Mouse (Mus musculus) adrenal gland, adult 2 months (tissue): ENCODE measurements around the gene Olfr204. TPM values are rescaled to one million over a fixed set of nuclear protein-coding genes. Genes with fewer than 3 reads are reported as not detected.
"Not testable (repeated sequence)": the region's sequence is repeated elsewhere in the genome, so short reads cannot be mapped to it uniquely, and the experiment has no call there.

Experiments
- DNase-seq: peaks from one replicate; pipeline ENCODE4 v3.0.0; 2021
- long read RNA-seq: library from polyadenylated mRNA; stranded (forward); transcript quantifications from one replicate; pipeline ENCODE4 v2.0.0, GENCODE M21; 2021
- polyA plus RNA-seq: library from polyadenylated mRNA; depleted of rRNA; stranded (reverse); fragments of >200 nt; gene quantifications from 2 replicates; pipeline ENCODE4 v1.2.3, GENCODE M21; 2012; rRNA removed
- total RNA-seq, 2 experiments: library from RNA; stranded (reverse); gene quantifications; 2 replicates each; pipeline ENCODE4 v1.2.3; 2021

The Olfr204 gene
- total RNA-seq (not detected), polyA plus RNA-seq (not detected in 2 replicates)
- long read RNA-seq = 0 reads

DNA sequence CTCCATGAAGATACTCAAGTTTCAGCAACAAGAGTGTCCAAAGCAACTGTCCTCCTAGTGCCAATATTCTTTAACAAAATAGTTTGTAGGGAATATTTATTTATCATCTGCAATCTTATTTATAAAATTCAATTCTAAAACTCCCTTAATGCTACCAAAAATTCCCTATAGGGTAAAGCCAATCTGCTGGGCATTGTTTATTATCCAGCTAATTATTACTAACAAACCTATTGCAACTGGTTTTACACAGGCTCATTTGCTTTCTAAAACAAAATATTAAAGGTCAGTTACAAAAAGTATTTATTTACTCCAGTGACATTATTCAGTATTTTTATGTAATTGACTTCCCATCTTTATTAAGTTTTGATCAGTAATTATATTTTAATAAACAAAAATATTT lies at the start of gene Olfr204:
Gene Olfr204, minus strand, starts transcription at position 101 of the 400 bp plus-strand sequence.
- no peak for DNase-seq

DNA sequence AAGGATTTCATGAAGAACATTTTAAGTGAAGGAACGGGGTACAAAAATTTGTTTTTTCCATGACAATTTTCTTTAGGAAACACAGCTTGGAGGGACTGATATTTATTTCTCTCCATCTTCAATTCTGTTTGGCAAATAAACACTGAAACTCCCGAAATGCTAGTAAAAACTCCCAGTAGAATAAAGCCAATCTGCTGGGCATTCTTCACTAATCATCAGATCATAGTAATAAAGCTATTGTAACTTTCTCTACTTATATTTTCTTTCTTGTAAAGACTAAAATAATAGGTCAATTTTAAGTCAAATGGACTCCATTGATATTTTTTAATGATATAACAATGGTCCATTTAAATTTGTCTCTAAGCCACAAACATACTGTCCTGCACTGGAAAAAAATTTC lies 45.8 kb upstream of the Olfr204 start, which contains the start of gene Olfr209:
Gene Olfr209, minus strand, starts transcription at position 101 of the 400 bp plus-strand sequence.
- DNase-seq = no peak

DNA sequence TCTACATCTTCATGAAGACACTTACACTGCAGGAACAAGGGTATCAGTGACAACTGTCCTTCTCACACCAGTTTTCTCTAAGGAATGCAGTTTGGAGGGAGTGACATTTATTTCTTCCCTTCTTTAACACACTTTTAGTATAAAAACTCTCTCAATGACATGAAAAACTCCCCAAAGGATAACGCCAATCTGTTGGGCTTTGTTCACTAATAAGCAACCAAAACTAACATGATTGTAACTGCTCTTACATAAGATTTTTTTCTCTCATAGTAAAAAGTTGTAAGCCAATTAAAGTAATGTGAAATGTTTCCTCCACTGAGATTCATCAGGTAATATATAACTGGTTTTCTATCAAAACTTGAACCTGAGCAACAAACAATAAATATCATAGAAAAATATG lies 31.1 kb upstream of the Olfr204 start, which contains the start of gene Olfr206:
Gene Olfr206, minus strand, starts transcription at position 101 of the 400 bp plus-strand sequence.
- DNase-seq = no peak

DNA sequence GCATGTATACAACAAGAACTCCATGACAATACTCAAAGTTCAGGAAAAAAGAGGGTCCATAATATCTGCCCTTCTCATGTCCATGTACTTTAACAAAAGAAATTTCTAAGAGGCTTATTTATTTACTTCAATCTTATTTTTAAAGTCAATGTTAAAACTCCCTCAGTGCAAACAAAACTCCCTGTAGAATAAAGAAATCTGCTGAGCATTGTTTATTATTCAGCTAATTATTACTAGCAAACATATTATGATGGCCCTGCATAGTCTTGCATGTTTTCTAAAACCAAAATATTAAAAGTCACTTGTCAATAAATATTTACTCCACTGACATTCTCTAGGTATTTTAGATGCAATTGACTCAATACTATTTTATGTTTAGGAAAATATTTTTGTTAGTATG lies 13.0 kb upstream of the Olfr204 start, which contains the start of gene Olfr205:
Gene Olfr205, minus strand, starts transcription at position 101 of the 400 bp plus-strand sequence.
- no peak for DNase-seq

DNA sequence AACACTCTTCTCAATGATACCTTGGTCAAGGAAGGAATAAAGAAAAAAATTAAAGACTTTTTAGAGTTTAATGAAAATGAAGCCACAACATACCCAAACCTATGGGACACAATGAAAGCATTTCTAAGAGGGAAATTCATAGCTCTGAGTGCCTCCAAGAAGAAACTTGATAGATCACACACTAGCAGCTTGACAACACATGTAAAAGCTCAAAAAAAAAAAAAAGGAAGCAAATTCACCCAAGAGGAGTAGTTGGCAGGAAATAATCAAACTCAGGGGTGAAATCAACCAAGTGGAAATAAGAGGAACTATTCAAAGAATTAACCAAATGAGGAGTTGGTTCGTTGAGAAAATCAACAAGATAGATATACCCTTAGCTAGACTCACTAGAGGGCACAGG lies 5.2 kb upstream of the Olfr204 start:
- DNase-seq = not testable (repeated sequence)

DNA sequence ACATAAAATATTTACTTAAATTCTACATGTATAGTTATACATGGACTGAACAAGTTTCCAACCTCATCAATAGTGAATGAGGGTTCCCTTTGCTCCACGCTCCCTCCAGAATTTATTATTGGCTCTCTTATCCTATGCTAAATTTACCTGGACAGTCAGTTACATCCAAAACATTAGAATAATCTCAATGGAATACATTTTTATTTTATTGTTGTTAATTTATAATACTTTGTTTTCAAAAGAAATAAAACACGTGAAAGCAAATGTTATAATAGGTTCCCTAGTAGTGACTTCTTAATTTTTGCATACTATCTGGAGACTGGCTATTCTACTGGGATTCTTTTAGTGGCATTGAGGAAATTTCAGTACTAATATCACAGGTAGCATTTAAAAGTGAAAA lies 19.5 kb downstream of the Olfr204 start, which contains the start of gene Olfr203:
Gene Olfr203, plus strand, starts transcription at position 301 of the 400 bp plus-strand sequence.
- DNase-seq = no peak

- DNase-seq = not testable (repeated sequence)
These were observed 30.5 kb downstream of the Olfr204 start for GRCm38 (mm10) chr16:59287576-59287975.

DNA sequence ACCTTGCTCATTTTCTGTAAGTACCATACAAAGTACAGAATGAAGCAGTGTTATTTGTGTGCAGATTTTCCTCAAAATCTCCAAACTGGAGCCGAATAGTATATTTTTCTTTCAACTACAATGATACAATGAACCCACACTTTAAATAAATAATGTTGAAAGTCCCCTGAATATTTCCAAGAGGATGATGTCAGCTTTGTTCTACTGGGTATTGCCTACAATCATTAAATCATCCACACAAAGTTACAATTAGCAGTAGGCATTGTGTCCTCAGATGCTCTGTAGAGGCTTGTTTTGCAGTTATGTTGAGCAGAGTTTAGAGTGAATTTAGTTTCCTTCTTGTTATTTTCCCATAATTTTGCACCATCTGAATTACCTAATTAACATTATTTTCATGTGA lies 31.4 kb downstream of the Olfr204 start, which contains the start of gene Olfr202:
Gene Olfr202, minus strand, starts transcription at position 101 of the 400 bp plus-strand sequence.
- no peak for DNase-seq

DNA sequence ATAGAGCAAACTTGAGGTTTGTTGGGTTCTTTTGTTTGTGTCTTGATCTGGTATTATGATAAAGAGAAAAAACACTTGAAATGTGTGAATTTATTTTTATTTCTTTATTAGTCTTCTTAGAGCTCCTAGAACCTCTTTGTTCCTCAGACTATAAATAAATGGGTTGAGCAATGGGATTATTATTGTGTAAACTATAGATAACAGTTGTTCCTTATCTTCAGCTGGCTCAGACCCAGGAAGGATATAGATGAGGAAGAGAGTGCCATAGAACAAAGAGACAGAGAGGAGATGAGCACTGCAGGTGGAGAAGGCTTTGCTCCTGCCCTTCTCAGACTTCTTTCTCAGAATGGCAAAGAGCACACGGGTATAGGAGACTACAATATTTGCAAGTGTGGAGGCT lies 34.6 kb downstream of the Olfr204 start:
- no peak for DNase-seq

DNA sequence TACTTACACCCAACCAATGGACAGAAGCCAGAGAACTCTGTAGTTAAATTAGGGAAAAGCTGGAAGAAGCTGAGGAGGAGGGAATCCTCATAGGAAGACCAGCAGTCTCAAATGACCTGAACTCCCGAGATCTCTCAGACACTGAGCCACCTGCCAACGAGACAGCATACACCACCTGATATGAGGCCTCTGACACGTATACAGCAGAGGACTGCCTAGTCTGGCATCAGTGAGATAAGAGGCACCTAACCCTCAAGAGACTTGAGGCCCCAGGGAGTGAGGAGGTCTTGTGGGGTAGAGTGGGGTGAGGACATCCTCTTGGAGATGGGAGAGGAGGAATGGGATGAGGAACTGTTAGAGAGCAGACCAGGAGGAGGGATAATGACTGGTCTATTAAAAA lies 37.5 kb downstream of the Olfr204 start:
- no peak for DNase-seq

DNA sequence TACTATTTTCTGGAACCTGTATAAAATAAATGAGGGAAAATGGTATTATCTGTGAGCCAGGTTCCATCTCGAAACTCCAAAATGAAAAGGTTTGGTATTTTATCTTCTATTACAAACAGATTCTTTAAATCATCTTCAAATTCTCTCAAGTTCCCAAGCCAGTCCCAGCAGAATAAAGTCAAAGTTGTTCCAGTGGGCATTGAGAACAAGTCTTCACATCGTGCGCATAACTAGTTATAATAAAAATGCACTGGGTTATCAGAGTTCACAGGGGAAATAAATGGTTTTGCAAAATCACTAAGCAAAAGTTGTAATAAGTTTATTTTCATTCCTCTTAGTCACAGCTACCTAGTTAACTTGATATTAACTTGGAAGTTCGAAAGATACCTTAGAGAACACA lies 45.5 kb downstream of the Olfr204 start, which contains the start of gene Olfr201:
Gene Olfr201, minus strand, starts transcription at position 101 of the 400 bp plus-strand sequence.
- not testable (repeated sequence) for DNase-seq

DNA sequence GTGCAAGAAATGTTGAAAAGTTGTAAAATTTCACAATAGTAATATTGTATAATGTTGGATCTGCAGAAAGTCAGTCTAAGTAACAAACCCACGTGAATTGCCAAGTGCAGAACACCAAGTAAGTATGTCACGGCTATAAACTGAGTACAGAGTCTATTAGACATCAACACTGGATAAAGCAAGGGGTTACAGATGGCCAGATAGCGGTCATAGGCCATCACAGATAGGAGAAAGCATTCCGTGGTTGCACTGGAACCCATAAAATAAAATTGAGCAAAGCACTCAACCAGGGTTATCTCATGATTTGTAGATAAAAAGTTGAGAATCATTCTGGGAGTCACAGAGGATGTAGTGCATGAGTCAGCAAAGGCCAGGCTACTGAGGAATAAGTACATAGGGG lies 49.0 kb downstream of the Olfr204 start:
- not testable (repeated sequence) for DNase-seq

Other genes starting within 250 kb of the Olfr204 start
- not detected for gene Olfr190, start 240.2 kb downstream of the Olfr204 start, total RNA-seq
- not detected in 2 replicates for gene Olfr190, start 240.2 kb downstream of the Olfr204 start, polyA plus RNA-seq
- gene Olfr191, start 228.4 kb downstream of the Olfr204 start, total RNA-seq = not detected
- not detected in 2 replicates for gene Olfr191, start 228.4 kb downstream of the Olfr204 start, polyA plus RNA-seq
- not detected for gene Olfr193, start 206.4 kb downstream of the Olfr204 start, total RNA-seq
- not detected in 2 replicates for gene Olfr193, start 206.4 kb downstream of the Olfr204 start, polyA plus RNA-seq
- gene Olfr194, start 197.2 kb downstream of the Olfr204 start, total RNA-seq = not detected
- not detected in 2 replicates for gene Olfr194, start 197.2 kb downstream of the Olfr204 start, polyA plus RNA-seq
- gene Olfr195, start 171.2 kb downstream of the Olfr204 start, total RNA-seq = not detected
- gene Olfr195, start 171.2 kb downstream of the Olfr204 start, polyA plus RNA-seq = not detected in 2 replicates
- not detected for gene Olfr196, start 147.8 kb downstream of the Olfr204 start, total RNA-seq
- not detected in 2 replicates for gene Olfr196, start 147.8 kb downstream of the Olfr204 start, polyA plus RNA-seq
- not detected for gene Olfr198, start 114.7 kb downstream of the Olfr204 start, total RNA-seq
- gene Olfr198, start 114.7 kb downstream of the Olfr204 start, polyA plus RNA-seq = not detected in 2 replicates
- not detected for gene Olfr199, start 98.5 kb downstream of the Olfr204 start, total RNA-seq
- gene Olfr199, start 98.5 kb downstream of the Olfr204 start, polyA plus RNA-seq = not detected in 2 replicates
- gene Olfr201, start 45.6 kb downstream of the Olfr204 start, total RNA-seq = not detected
- gene Olfr201, start 45.6 kb downstream of the Olfr204 start, polyA plus RNA-seq = not detected in 2 replicates
- gene Olfr202, start 31.5 kb downstream of the Olfr204 start, total RNA-seq = not detected
- not detected in 2 replicates for gene Olfr202, start 31.5 kb downstream of the Olfr204 start, polyA plus RNA-seq
- gene Olfr203, start 19.4 kb downstream of the Olfr204 start, total RNA-seq = not detected
- not detected in 2 replicates for gene Olfr203, start 19.4 kb downstream of the Olfr204 start, polyA plus RNA-seq
- not detected for gene Olfr205, start 12.9 kb upstream of the Olfr204 start, total RNA-seq
- not detected in 2 replicates for gene Olfr205, start 12.9 kb upstream of the Olfr204 start, polyA plus RNA-seq
- gene Olfr206, start 31.0 kb upstream of the Olfr204 start, total RNA-seq = not detected
- not detected in 2 replicates for gene Olfr206, start 31.0 kb upstream of the Olfr204 start, polyA plus RNA-seq
- not detected for gene Olfr209, start 45.7 kb upstream of the Olfr204 start, total RNA-seq
- gene Olfr209, start 45.7 kb upstream of the Olfr204 start, polyA plus RNA-seq = not detected in 2 replicates
- gene Gabrr3, start 89.1 kb upstream of the Olfr204 start, total RNA-seq = not detected
- not detected in 2 replicates for gene Gabrr3, start 89.1 kb upstream of the Olfr204 start, polyA plus RNA-seq
- gene Riox2, start 153.5 kb upstream of the Olfr204 start, total RNA-seq = 10 to 100 TPM; 18.9 to 24.9 TPM
- 2.3 and 4.5 TPM in 2 replicates for gene Riox2, start 153.5 kb upstream of the Olfr204 start, polyA plus RNA-seq